Mouse (Mus musculus) C2C12 (cell line): ENCODE data around the gene Xxylt1.
A peak's percentile ranks its signal among the peaks of the same experiment; 100 is the strongest.

Experiments used
- CEBPB ChIP-seq: IDR thresholded peaks from one replicate; pipeline ENCODE4 v1.6.1; 2011; ENCODE audit warnings: low read depth, mild to moderate bottlenecking, control low read depth, moderate library complexity
- CTCF ChIP-seq: IDR thresholded peaks from one replicate; pipeline ENCODE4 v1.5.1; 2011; ENCODE audit not compliant: control insufficient read depth, insufficient read depth, insufficient read length
- MAX ChIP-seq: IDR thresholded peaks from one replicate; pipeline ENCODE4 v1.6.1; 2011; ENCODE audit warnings: mild to moderate bottlenecking, control low read depth
- MYOD1 ChIP-seq: IDR thresholded peaks from one replicate; pipeline ENCODE4 v1.6.1; 2011; ENCODE audit warnings: low read depth; ENCODE audit not compliant: control insufficient read depth, insufficient read length
- MYOG ChIP-seq: IDR thresholded peaks from one replicate; pipeline ENCODE4 v1.6.1; 2011; ENCODE audit not compliant: control insufficient read depth, insufficient read length; ENCODE audit errors: extremely low read depth
- USF1 ChIP-seq: IDR thresholded peaks from one replicate; pipeline ENCODE4 v1.6.1; 2011; ENCODE audit warnings: low read depth, mild to moderate bottlenecking, control low read depth, moderate library complexity

GRCm38 (mm10) chr16:30977186-30977585 lies 104.0 kb downstream of the Xxylt1 start:
- TF ChIP-seq CTCF (peak; percentile 94), USF1 (no peak), MYOD1 (no peak), CEBPB (no peak), MAX (no peak), MYOG (no peak)
